9 mouse cellular contexts compared by ENCODE assay signal in the genomic region with DNA sequence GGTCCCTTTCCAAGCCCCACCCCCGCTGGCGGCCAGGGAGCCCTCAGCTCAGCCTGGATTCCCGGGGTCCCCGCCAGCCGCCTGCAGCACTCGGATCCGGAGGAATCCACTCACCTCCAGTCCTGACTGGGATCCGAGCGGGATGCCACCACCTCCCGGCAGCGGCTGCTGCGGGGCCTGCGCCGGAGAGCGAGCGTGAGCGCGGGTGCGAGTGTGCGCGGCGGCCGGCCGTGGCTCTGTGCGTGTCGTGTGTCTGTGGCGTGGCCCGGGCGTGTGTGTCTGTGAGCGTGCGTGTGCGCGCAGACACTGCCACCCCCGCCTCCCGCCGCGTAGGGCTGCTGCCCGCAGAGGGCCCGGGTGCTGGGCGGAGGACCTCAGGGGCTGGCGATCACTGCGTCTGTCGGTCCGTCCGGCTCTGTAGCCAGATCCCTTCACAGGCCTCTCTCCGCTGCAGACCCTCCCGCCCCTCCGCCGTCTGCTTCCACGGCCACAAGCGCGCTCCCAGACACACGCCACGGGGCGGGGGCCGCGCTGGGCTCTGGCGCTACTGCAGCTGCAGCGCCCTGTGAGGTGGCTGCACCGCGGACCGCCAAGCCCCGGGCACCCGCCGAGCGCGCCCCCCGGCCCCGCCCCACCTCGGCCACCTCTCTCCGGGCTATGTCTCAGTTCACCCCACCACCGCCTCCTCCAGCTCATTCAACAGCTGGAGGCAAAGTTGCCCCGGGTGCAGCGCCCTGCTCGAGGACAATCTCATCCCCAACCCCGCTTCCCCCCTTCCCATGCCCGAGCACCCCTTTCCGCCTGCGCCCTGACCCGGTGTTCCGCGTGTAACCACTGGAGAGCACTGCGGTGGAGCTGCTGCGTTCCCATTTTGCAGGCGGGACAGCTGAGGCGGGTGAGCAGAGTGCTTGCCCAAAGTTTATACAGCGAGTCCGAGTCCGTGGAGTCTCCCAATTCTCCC. TPM values are rescaled to one million over a fixed set of nuclear protein-coding genes. Genes with fewer than 3 reads are reported as not detected.
DNase-seq lines count a peak whose midpoint lies in the region; ATAC-seq lines count a peak whose summit lies in the region.
"Had no signal": no experiment of that assay in that cellular context is flagged by ENCODE, and none has a peak within 500 bp of the region (broad histone marks: within the 10 kb centered on the region; RNA-seq: fewer than 3 reads in every experiment).

A gene (minus strand): TSS at position 482 of the 961 bp plus-strand sequence.

- DNase-seq in kidney, postnatal 10 days = peak; percentile 33
- no peak for DNase-seq in kidney, adult 8-10 months
- peak; percentile 80 for DNase-seq in brain, adult 2 months (ENCODE audit: low read depth, low spot score)
- DNase-seq in layer of hippocampus, adult 9-11 months = peak; percentile 69
- DNase-seq in gastrocnemius, postnatal 36 days = no peak

- H3K9me3 ChIP-seq in forebrain, embryonic 13.5 days (replicated peaks) = no peaks in the 10 kb centered on the region
- no peaks in the 10 kb centered on the region for H3K9me3 ChIP-seq in midbrain, embryonic 15.5 days

- intact Hi-C loops in gastrocnemius, postnatal 36 days (cut with DNase I) = no loop called here

- H3K36me3 ChIP-seq in forebrain, embryonic 13.5 days (ENCODE audit: poor library complexity, severe bottlenecking) = no peaks in the 10 kb centered on the region
- no peaks in the 10 kb centered on the region for H3K36me3 ChIP-seq in midbrain, embryonic 15.5 days (replicated peaks)

- peak; percentile 56 for ATAC-seq in forebrain, embryonic 13.5 days
- peak; percentile 53 for ATAC-seq in midbrain, embryonic 15.5 days (replicated peaks)
- no peak for ATAC-seq in erythroblast, adult 5-6 weeks (replicated peaks; ENCODE audit: low FRiP score, poor library complexity, severe bottlenecking)

- H3K27ac ChIP-seq in forebrain, embryonic 13.5 days = no peak within 1 kb of the TSS
- peak within 1 kb of the TSS; percentile 80 for H3K27ac ChIP-seq in midbrain, embryonic 15.5 days
- H3K27ac ChIP-seq: liver, embryonic 14.5 days had no signal

- H3K9ac ChIP-seq in forebrain, embryonic 13.5 days = peak within 1 kb of the TSS; percentile 76
- H3K9ac ChIP-seq in midbrain, embryonic 15.5 days = peak within 1 kb of the TSS; percentile 79
- H3K9ac ChIP-seq: liver, embryonic 14.5 days had no signal

- peak within 1 kb of the TSS; percentile 95 for H3K4me2 ChIP-seq in forebrain, embryonic 13.5 days
- H3K4me2 ChIP-seq in midbrain, embryonic 15.5 days = peak within 1 kb of the TSS; percentile 83

- peaks cover 41% of the 10 kb centered on the region for H3K4me1 ChIP-seq in forebrain, embryonic 13.5 days
- peaks cover 48% of the 10 kb centered on the region for H3K4me1 ChIP-seq in midbrain, embryonic 15.5 days

- peaks cover 71% of the 10 kb centered on the region for H3K27me3 ChIP-seq in forebrain, embryonic 13.5 days
- peaks cover 6% of the 10 kb centered on the region for H3K27me3 ChIP-seq in midbrain, embryonic 15.5 days (replicated peaks)

- peak within 1 kb of the TSS; percentile 61 for H3K4me3 ChIP-seq in forebrain, embryonic 13.5 days
- H3K4me3 ChIP-seq in midbrain, embryonic 15.5 days = peak within 1 kb of the TSS; percentile 78

- WGBS in forebrain, embryonic 13.5 days = 2% methylated on average over 82 of the region's 89 CpGs
- 2% methylated on average over 84 of the region's 89 CpGs for WGBS in midbrain, embryonic 15.5 days

RNA-seq across cellular contexts. Expression of the gene that starts here (rescaled TPM):
- 1.7 and 1.8 TPM in 2 replicates for polyA plus RNA-seq in forebrain, embryonic 13.5 days (2015; fragmentation: Nextera tagmentation; extraction: Ambion mirVana)
- 10.1 and 11.1 TPM in 2 replicates for polyA plus RNA-seq in midbrain, embryonic 15.5 days (2015; fragmentation: Nextera tagmentation; extraction: Ambion mirVana)
- not detected in 2 replicates for total RNA-seq in erythroblast, adult 5-6 weeks (2015; ENCODE audit: low replicate concordance)
- 0.09 TPM in 1 of 2 replicates, not detected in the other for total RNA-seq in erythroblast, adult 5-6 weeks (2017; ENCODE audit: low replicate concordance)
- under 1 TPM; 0.02 to 0.08 TPM for total RNA-seq in gastrocnemius, postnatal 36 days (2021)
- polyA plus RNA-seq: liver, embryonic 14.5 days had no signal

Comparison
In these comparisons a context has a peak if more than half of its experiments do, and no peak if none do; other contexts are left out.
1. DNase-seq: peak in kidney, postnatal 10 days (single experiment), brain, adult 2 months (single experiment) and layer of hippocampus, adult 9-11 months (single experiment); none in kidney, adult 8-10 months (0 of 2) and gastrocnemius, postnatal 36 days (0 of 2).